Mouse (Mus musculus) mouse trophoblast stem cell (cell line): ENCODE results near the gene Olfr924.
"Not testable (repeated sequence)": the region's sequence is repeated elsewhere in the genome, so short reads cannot be mapped to it uniquely, and the experiment has no call there.

Experiments
- in situ Hi-C, 2 experiments: fragments of 300-500 bp; cut with MseI, MboI; formaldehyde crosslinking; loops; 2 replicates in 1 of 2; 3 replicates in 1 of 2; pipeline ENCODE4 v1.15.1; 2025

Olfr924 gene

GRCm38 (mm10) chr9:38844149-38844548 lies at the start of gene Olfr924:
Gene Olfr924 (plus strand): TSS chr9:38844449.
- in situ Hi-C loops, result no loop called here

GRCm38 (mm10) chr9:38805696-38806095 lies 38.6 kb upstream of the Olfr924 start:
- in situ Hi-C loops, result no loop called here

DNA sequence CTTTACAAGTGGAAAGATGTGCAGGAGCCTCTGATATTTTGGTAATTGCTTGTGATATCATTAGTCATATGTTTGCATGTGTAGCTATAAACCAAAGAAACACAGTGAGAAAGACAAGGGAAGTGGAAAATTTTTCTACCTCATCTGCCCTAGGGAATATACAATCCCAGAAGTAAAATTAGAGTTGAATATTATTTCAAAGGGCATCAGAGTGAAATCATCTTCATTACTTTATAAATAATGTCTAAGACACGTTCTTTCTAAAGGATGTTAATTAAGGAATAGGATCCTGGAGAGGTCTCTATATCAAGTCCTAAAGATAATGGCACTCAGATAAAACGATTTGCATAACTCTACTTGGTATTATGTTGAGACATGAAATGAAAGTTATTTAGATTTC lies 29.9 kb upstream of the Olfr924 start, which contains the start of gene Olfr922:
TSS of gene Olfr922 (plus strand) at position 301 of the 400 bp plus-strand sequence.
- in situ Hi-C loops, result no loop called here

GRCm38 (mm10) chr9:38815458-38815986 lies 28.7 kb upstream of the Olfr924 start:
- in situ Hi-C loops, result no loop called here

GRCm38 (mm10) chr9:38826245-38826644 lies 18.0 kb upstream of the Olfr924 start, which contains the start of gene Olfr923:
Gene Olfr923 (plus strand): TSS chr9:38826545.
- in situ Hi-C loops, result no loop called here

GRCm38 (mm10) chr9:38833027-38833426 lies 11.2 kb upstream of the Olfr924 start:
- in situ Hi-C loops, result no loop called here

GRCm38 (mm10) chr9:38854760-38855159 lies 10.5 kb downstream of the Olfr924 start, which contains the start of gene Olfr26:
Gene Olfr26 (plus strand): TSS chr9:38855060.
- in situ Hi-C loops, result no loop called here

- in situ Hi-C loops, result not testable (repeated sequence)
Observed at GRCm38 (mm10) chr9:38874880-38875279, 30.6 kb downstream of the Olfr924 start.

GRCm38 (mm10) chr9:38876826-38877225 lies 32.6 kb downstream of the Olfr924 start, which contains the start of gene Olfr926:
Gene Olfr926 (plus strand): TSS chr9:38877126.
- in situ Hi-C loops, result no loop called here
